12 mouse cellular contexts compared by ENCODE assay signal in the genomic region with DNA sequence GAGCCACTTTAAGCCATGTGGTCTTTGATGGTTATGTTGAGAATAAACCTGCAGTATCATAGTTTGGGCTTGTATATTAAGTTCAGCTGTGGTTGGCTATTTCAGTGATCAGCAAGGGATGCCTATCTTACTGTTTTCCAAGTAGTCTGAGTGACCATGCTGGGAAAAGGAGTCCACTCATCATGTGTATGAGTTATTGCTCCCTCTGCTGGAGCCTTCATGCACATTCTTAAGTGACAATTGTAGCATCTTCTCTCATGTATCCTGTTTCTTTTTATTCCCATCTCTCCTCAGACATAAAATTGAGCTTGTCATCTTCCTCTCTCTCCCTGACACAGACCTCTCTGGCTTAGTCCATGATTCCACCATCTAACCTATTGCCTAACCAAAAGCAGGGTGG. TPM values are rescaled to one million over a fixed set of nuclear protein-coding genes. Genes with fewer than 3 reads are reported as not detected.
A peak's percentile ranks its signal among the peaks of the same experiment; 100 is the strongest.
DNase-seq lines count a peak whose midpoint lies in the region; ATAC-seq and TF ChIP-seq lines count a peak whose summit lies in the region.
"Had no signal": no experiment of that assay in that cellular context is flagged by ENCODE, and none has a peak within 500 bp of the region (broad histone marks: within the 10 kb centered on the region; RNA-seq: fewer than 3 reads in every experiment).

No protein-coding gene starts in this region.

- H3K4me1 ChIP-seq in lung, adult 2 months (ENCODE audit: control insufficient read depth, insufficient read depth, low read length), result no peaks in the 10 kb centered on the region
- H3K4me1 ChIP-seq in hindbrain, embryonic 10.5 days (replicated peaks), result no peaks in the 10 kb centered on the region
- H3K4me1 ChIP-seq: limb, embryonic 12.5 days had no signal

- no peaks in the 10 kb centered on the region for H3K9me3 ChIP-seq in hindbrain, embryonic 10.5 days
- H3K9me3 ChIP-seq: limb, embryonic 12.5 days had no signal

- TF ChIP-seq POLR2A in lung, adult 2 months (IDR thresholded peaks at IDR 0.05; ENCODE audit: borderline replicate concordance, extremely low read depth, low read depth, low read length), result no peak

- H3K27me3 ChIP-seq in hindbrain, embryonic 10.5 days (ENCODE audit: insufficient read depth, poor library complexity, severe bottlenecking), result no peaks in the 10 kb centered on the region
- H3K27me3 ChIP-seq: limb, embryonic 12.5 days had no signal

- DNase-seq in gastrocnemius, adult 2 months, result no peak
- DNase-seq in gastrocnemius, adult 18-20 months (ENCODE audit: low spot score), result no peak
- no peak for DNase-seq in lung, adult 2 months
- DNase-seq in lung, adult 18-20 months, result no peak
- DNase-seq in NIH3T3 (ENCODE audit: low read depth), result peak; percentile 66
- DNase-seq in lung, postnatal 14 days, result peak; percentile 55
- no peak for DNase-seq in hindbrain, embryonic 10.5 days (ENCODE audit: low spot score)
- DNase-seq: right cerebral cortex, postnatal 14 days; thymus, postnatal 36 days had no signal

- no peak for ATAC-seq in erythroid progenitor cell, adult 5-6 weeks (replicated peaks; ENCODE audit: low FRiP score, poor library complexity, severe bottlenecking)

- no peak overlapping the region for H3K4me3 ChIP-seq in gastrocnemius, adult 2 months
- H3K4me3 ChIP-seq in lung, adult 2 months (replicated peaks; ENCODE audit: extremely low read depth, low read depth, low read length), result no peak overlapping the region
- H3K4me3 ChIP-seq in hindbrain, embryonic 10.5 days, result no peak overlapping the region
- H3K4me3 ChIP-seq: limb, embryonic 12.5 days had no signal

- no peak overlapping the region for H3K27ac ChIP-seq in gastrocnemius, adult 2 months
- no peak overlapping the region for H3K27ac ChIP-seq in hindbrain, embryonic 10.5 days
- H3K27ac ChIP-seq: limb, embryonic 12.5 days had no signal

- H3K36me3 ChIP-seq in hindbrain, embryonic 10.5 days, result no peaks in the 10 kb centered on the region

- intact Hi-C loops in gastrocnemius, adult 2 months (cut with DNase I), result no loop called here

- peak; percentile 47 for TF ChIP-seq CTCF in gastrocnemius, adult 2 months (IDR thresholded peaks at IDR 0.05)
- TF ChIP-seq CTCF in lung, adult 2 months (IDR thresholded peaks at IDR 0.05; ENCODE audit: insufficient read depth, low read length), result peak; percentile 28; the same call in 1 of the 2 replicates

RNA-seq across cellular contexts. Expression of a gene that starts 12.9 kb away (rescaled TPM):
- total RNA-seq in gastrocnemius, adult 2 months (2021), result 1 to 10 TPM; 2.9 to 3.1 TPM
- total RNA-seq in gastrocnemius, adult 18-20 months (2021), result 1 to 10 TPM; 2.9 to 3.0 TPM
- polyA plus RNA-seq in lung, adult 2 months (2012; rRNA removed), result 22.8 and 33.5 TPM in 2 replicates
- total RNA-seq in erythroid progenitor cell, adult 5-6 weeks (2015; ENCODE audit: low replicate concordance), result 0.36 TPM in 1 of 2 replicates, not detected in the other
- total RNA-seq in erythroid progenitor cell, adult 5-6 weeks (2017; ENCODE audit: low replicate concordance), result 0.90 and 1.1 TPM in 2 replicates
- 3.1 and 4.8 TPM in 2 replicates for polyA plus RNA-seq in hindbrain, embryonic 10.5 days (2016; fragmentation: Nextera tagmentation; extraction: Ambion mirVana)

RNA-seq across cellular contexts. Expression of a gene that starts 31.1 kb away (rescaled TPM):
- not detected for total RNA-seq in gastrocnemius, adult 2 months (2021)
- total RNA-seq in gastrocnemius, adult 18-20 months (2021), result not detected
- polyA plus RNA-seq in lung, adult 2 months (2012; rRNA removed), result 0.11 and 0.13 TPM in 2 replicates
- total RNA-seq in erythroid progenitor cell, adult 5-6 weeks (2015; ENCODE audit: low replicate concordance), result not detected in 2 replicates
- not detected in 2 replicates for total RNA-seq in erythroid progenitor cell, adult 5-6 weeks (2017; ENCODE audit: low replicate concordance)
- 0.10 TPM in 1 of 2 replicates, not detected in the other for polyA plus RNA-seq in hindbrain, embryonic 10.5 days (2016; fragmentation: Nextera tagmentation; extraction: Ambion mirVana)
- polyA plus RNA-seq: heart, embryonic 11.5 days; limb, embryonic 12.5 days had no signal

RNA-seq across cellular contexts. Expression of a gene that starts 46.9 kb away (rescaled TPM):
- total RNA-seq in gastrocnemius, adult 2 months (2021), result not detected
- not detected for total RNA-seq in gastrocnemius, adult 18-20 months (2021)
- not detected in 2 replicates for polyA plus RNA-seq in lung, adult 2 months (2012; rRNA removed)
- total RNA-seq in erythroid progenitor cell, adult 5-6 weeks (2015; ENCODE audit: low replicate concordance), result not detected in 2 replicates
- not detected in 2 replicates for total RNA-seq in erythroid progenitor cell, adult 5-6 weeks (2017; ENCODE audit: low replicate concordance)
- not detected in 2 replicates for polyA plus RNA-seq in hindbrain, embryonic 10.5 days (2016; fragmentation: Nextera tagmentation; extraction: Ambion mirVana)
- polyA plus RNA-seq: heart, embryonic 11.5 days; limb, embryonic 12.5 days had no signal

Comparison
In these comparisons a context has a peak if more than half of its experiments do, and no peak if none do; other contexts are left out.
1. DNase-seq: peak in NIH3T3 (single experiment) and lung, postnatal 14 days (single experiment); none in gastrocnemius, adult 2 months (single experiment), gastrocnemius, adult 18-20 months (single experiment), lung, adult 2 months (single experiment), lung, adult 18-20 months (0 of 2) and hindbrain, embryonic 10.5 days (single experiment).